Mouse (Mus musculus): ENCODE results near the gene Pa2g4. TPM values are rescaled to one million over a fixed set of nuclear protein-coding genes. Genes with fewer than 3 reads are reported as not detected.

Pa2g4 gene
- total RNA-seq, 1 experiment = 170 TPM

- H3K9ac ChIP-seq (ENCODE audit: insufficient read depth, low read depth, low read length, poor library complexity, severe bottlenecking) = no peak overlapping the region
- H3K4me1 ChIP-seq (ENCODE audit: control insufficient read depth in 2 of 2, insufficient read depth in 2 of 2, low read length in 2 of 2, poor library complexity in 1 of 2) = peaks cover under 1 to 14% of the 10 kb centered on the region in 2 experiments; a peak in 3 of 4 replicates
- in situ Hi-C loops (cut with MboI; ENCODE audit: low sequenced_read_pairs in 2 of 2, unreplicated experiment in 2 of 2) = no loop called here
- no peak for DNase-seq (ENCODE audit: low read depth, low spot score)
- H3K4me3 ChIP-seq (ENCODE audit: insufficient read depth in 1 of 2, low read depth in 1 of 2, low read length in 2 of 2, poor library complexity in 1 of 2, severe bottlenecking in 1 of 2) = no peak overlapping the region
- H3K27ac ChIP-seq (ENCODE audit: insufficient read depth, low read depth, low read length, poor library complexity, severe bottlenecking) = no peak overlapping the region
- no peaks in the 10 kb centered on the region for H3K9me3 ChIP-seq (ENCODE audit: control insufficient read depth, insufficient read depth, low read depth, low read length)
- TF ChIP-seq HCFC1 (IDR thresholded peaks at IDR 0.05; ENCODE audit: borderline replicate concordance, insufficient read depth, low read length) = no peak
- H3K36me3 ChIP-seq (ENCODE audit: control insufficient read depth, insufficient read depth, low read length, poor library complexity, severe bottlenecking) = peaks cover 31% of the 10 kb centered on the region
Observed at GRCm38 (mm10) chr10:128579731-128580130, 13.9 kb upstream of the Pa2g4 start.

DNA sequence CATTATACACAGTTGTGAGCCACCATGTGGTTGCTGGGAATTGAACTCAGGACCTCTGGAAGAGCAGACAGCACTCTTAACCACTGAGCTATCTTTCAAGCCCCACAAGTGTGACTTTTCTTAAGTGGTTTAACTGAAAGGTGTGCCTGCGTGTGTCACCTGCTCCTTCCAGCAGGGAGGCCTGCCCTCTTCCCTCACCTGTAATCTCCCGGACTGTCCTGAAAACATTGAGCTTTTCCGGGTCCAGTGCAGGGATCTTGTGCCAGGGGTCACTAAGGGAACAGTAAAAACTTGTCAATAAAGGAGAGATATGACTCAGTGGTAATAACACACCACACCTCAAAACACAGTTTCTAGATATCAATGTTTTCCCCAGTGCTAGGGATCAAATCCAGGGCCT, 13.5 kb upstream of the Pa2g4 start:
- no peak for TF ChIP-seq ZNF384 (IDR thresholded peaks at IDR 0.05; ENCODE audit: low read depth, low read length)
- TF ChIP-seq HCFC1 (IDR thresholded peaks at IDR 0.05; ENCODE audit: borderline replicate concordance, insufficient read depth, low read length) = no peak
- no peak for TF ChIP-seq ZC3H11A (IDR thresholded peaks at IDR 0.05; ENCODE audit: borderline replicate concordance, low read depth, low read length)
- no peak for TF ChIP-seq MAFK (IDR thresholded peaks at IDR 0.05; ENCODE audit: insufficient read depth, low read depth, low read length)
- no peak for TF ChIP-seq CHD2 (IDR thresholded peaks at IDR 0.05; ENCODE audit: low read depth, low read length)

DNA sequence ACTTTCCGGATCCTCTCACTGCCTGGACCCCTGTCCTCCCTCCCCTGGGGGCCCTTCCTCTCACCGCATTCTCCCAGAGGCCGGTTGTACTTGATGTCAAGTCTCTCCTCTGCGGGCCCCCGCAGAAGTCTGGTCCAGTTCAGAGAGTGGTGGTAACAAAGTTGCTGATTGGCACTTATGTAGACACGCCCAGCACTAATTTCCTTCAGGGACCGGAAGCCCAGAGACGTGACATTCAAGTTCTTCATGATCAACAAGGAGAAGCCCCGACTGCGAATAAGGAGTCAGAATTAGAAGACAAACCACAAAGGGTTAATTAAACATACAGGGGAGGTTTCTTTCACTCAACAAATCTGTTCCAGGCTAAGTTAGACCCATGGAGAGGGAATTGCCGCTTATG, 12.5 kb upstream of the Pa2g4 start:
- H3K27ac ChIP-seq (ENCODE audit: insufficient read depth, low read depth, low read length, poor library complexity, severe bottlenecking) = no peak overlapping the region
- H3K9me3 ChIP-seq (ENCODE audit: control insufficient read depth, insufficient read depth, low read depth, low read length) = no peaks in the 10 kb centered on the region
- in situ Hi-C loops (cut with MboI; ENCODE audit: low sequenced_read_pairs in 2 of 2, unreplicated experiment in 2 of 2) = no loop called here
- no peak overlapping the region; the same call in 1 of the 2 replicates for H3K9ac ChIP-seq (ENCODE audit: insufficient read depth, low read depth, low read length, poor library complexity, severe bottlenecking)
- H3K4me1 ChIP-seq (ENCODE audit: control insufficient read depth in 2 of 2, insufficient read depth in 2 of 2, low read length in 2 of 2, poor library complexity in 1 of 2) = peaks cover 0 to 4% of the 10 kb centered on the region in 2 experiments; a peak in 1 of 4 replicates
- TF ChIP-seq ZNF384 (IDR thresholded peaks at IDR 0.05; ENCODE audit: low read depth, low read length) = no peak
- TF ChIP-seq ZC3H11A (IDR thresholded peaks at IDR 0.05; ENCODE audit: borderline replicate concordance, low read depth, low read length) = no peak
- no peak for TF ChIP-seq MAFK (IDR thresholded peaks at IDR 0.05; ENCODE audit: insufficient read depth, low read depth, low read length)
- TF ChIP-seq HCFC1 (IDR thresholded peaks at IDR 0.05; ENCODE audit: borderline replicate concordance, insufficient read depth, low read length) = no peak
- no peak for TF ChIP-seq CHD2 (IDR thresholded peaks at IDR 0.05; ENCODE audit: low read depth, low read length)
- DNase-seq (ENCODE audit: low read depth, low spot score) = no peak
- peaks cover 38% of the 10 kb centered on the region for H3K36me3 ChIP-seq (ENCODE audit: control insufficient read depth, insufficient read depth, low read length, poor library complexity, severe bottlenecking)
- H3K4me3 ChIP-seq (ENCODE audit: insufficient read depth in 1 of 2, low read depth in 1 of 2, low read length in 2 of 2, poor library complexity in 1 of 2, severe bottlenecking in 1 of 2) = no peak overlapping the region; a peak in 1 of 4 replicates

More for the DNA sequence above, 13.5 kb upstream of the Pa2g4 start:
- no peak overlapping the region for H3K27ac ChIP-seq (ENCODE audit: insufficient read depth, low read depth, low read length, poor library complexity, severe bottlenecking)
- H3K36me3 ChIP-seq (ENCODE audit: control insufficient read depth, insufficient read depth, low read length, poor library complexity, severe bottlenecking) = peaks cover 31% of the 10 kb centered on the region
- no peak overlapping the region for H3K4me3 ChIP-seq (ENCODE audit: insufficient read depth in 1 of 2, low read depth in 1 of 2, low read length in 2 of 2, poor library complexity in 1 of 2, severe bottlenecking in 1 of 2)
- H3K9me3 ChIP-seq (ENCODE audit: control insufficient read depth, insufficient read depth, low read depth, low read length) = no peaks in the 10 kb centered on the region
- in situ Hi-C loops (cut with MboI; ENCODE audit: low sequenced_read_pairs in 2 of 2, unreplicated experiment in 2 of 2) = no loop called here
- peaks cover 0 to 12% of the 10 kb centered on the region in 2 experiments; a peak in 2 of 4 replicates for H3K4me1 ChIP-seq (ENCODE audit: control insufficient read depth in 2 of 2, insufficient read depth in 2 of 2, low read length in 2 of 2, poor library complexity in 1 of 2)
- DNase-seq (ENCODE audit: low read depth, low spot score) = no peak
- no peak overlapping the region for H3K9ac ChIP-seq (ENCODE audit: insufficient read depth, low read depth, low read length, poor library complexity, severe bottlenecking)

DNA sequence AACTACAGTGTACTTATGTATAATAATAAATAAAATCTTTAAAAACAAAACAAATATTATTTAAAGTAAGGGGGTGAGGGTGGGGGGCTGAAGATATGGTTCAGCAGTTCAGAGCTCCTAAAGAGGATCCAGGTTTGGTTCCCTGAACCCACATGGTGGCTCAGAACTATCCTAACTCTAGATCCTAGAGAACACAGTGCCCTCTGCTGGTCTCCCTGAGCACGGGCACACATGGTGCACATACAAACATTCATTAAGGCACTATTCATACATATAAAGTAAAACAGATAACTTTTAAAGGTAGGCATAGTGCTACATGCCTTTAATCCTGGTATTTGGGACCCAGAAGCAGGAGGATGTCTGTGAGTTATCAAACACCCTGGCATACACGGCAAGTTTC, 9.3 kb upstream of the Pa2g4 start:
- Histone ChIP-seq H3K4me1 (ENCODE audit: control insufficient read depth in 2 of 2, insufficient read depth in 2 of 2, low read length in 2 of 2, poor library complexity in 1 of 2) (no peaks in the 10 kb centered on the region; a peak in 1 of 4 replicates), H3K9ac (ENCODE audit: insufficient read depth, low read depth, low read length, poor library complexity, severe bottlenecking) (no peak overlapping the region), H3K9me3 (ENCODE audit: control insufficient read depth, insufficient read depth, low read depth, low read length) (no peaks in the 10 kb centered on the region), H3K4me3 (ENCODE audit: insufficient read depth in 1 of 2, low read depth in 1 of 2, low read length in 2 of 2, poor library complexity in 1 of 2, severe bottlenecking in 1 of 2) (no peak overlapping the region), H3K27ac (ENCODE audit: insufficient read depth, low read depth, low read length, poor library complexity, severe bottlenecking) (no peak overlapping the region), H3K36me3 (ENCODE audit: control insufficient read depth, insufficient read depth, low read length, poor library complexity, severe bottlenecking) (peaks cover 48% of the 10 kb centered on the region)
- in situ Hi-C loops (cut with MboI; ENCODE audit: low sequenced_read_pairs in 2 of 2, unreplicated experiment in 2 of 2) = no loop called here
- TF ChIP-seq HCFC1 (IDR thresholded peaks at IDR 0.05; ENCODE audit: borderline replicate concordance, insufficient read depth, low read length) (no peak), MAFK (IDR thresholded peaks at IDR 0.05; ENCODE audit: insufficient read depth, low read depth, low read length) (no peak), ZC3H11A (IDR thresholded peaks at IDR 0.05; ENCODE audit: borderline replicate concordance, low read depth, low read length) (no peak; the same call in 1 of the 2 replicates), CHD2 (IDR thresholded peaks at IDR 0.05; ENCODE audit: low read depth, low read length) (no peak), ZNF384 (IDR thresholded peaks at IDR 0.05; ENCODE audit: low read depth, low read length) (no peak)
- peak; percentile 52 for DNase-seq (ENCODE audit: low read depth, low spot score)
